Mouse (Mus musculus): ENCODE measurements around the gene Onecut1.
A peak's percentile ranks its signal among the peaks of the same experiment; 100 is the strongest.

Onecut1 gene

GRCm38 (mm10) chr9:74860461-74860860, 1.3 kb upstream of the Onecut1 start:
- DNase-seq (ENCODE audit: low spot score) = no peak

- no peak for DNase-seq (ENCODE audit: low spot score)
Measured at GRCm38 (mm10) chr9:74862096-74862780, 517 bp downstream of the Onecut1 start.

- DNase-seq (ENCODE audit: low spot score) = no peak
Measured at GRCm38 (mm10) chr9:74862783-74863654, 1.3 kb downstream of the Onecut1 start.

DNA sequence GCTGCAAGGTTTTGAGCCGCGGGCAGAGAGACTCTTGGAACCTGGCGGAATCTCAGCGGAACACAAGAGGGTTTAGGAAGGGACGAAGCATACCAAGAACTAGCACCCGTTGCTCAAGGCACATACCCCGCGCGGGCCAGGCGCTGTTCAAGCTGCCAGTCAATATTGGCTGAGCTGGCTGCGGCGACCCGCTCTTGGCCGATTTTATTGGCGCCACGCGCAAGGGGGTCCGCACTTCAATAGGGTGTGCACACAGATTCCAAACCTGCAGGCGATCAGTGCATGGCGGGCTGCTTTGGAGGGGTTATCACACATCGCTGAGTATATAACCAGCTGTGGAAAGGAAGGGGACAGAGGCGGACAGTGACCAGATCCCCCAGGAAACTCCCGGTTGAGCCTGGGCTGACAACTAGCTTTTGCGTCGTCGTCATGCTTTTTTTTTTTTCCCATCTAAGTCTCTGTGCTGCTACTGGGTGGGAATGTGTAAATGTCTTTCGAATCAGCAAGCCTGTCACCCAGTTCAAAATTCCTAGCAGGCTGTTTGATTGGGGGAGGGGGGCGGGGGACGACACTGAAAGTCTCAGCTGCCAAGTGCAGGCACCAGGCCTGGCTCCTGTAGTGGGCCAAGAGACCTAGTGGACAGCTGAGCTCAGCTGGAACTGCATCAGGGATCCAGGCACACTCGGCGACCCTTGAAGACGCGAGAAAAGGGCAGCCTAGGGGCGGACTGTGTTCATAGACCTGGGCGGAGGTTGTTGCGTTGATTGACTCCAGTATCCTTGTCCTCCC, 2.1 kb downstream of the Onecut1 start:
- DNase-seq (ENCODE audit: low spot score) = no peak

GRCm38 (mm10) chr9:74864471-74864870, 2.8 kb downstream of the Onecut1 start:
- DNase-seq (ENCODE audit: low spot score) = no peak

DNA sequence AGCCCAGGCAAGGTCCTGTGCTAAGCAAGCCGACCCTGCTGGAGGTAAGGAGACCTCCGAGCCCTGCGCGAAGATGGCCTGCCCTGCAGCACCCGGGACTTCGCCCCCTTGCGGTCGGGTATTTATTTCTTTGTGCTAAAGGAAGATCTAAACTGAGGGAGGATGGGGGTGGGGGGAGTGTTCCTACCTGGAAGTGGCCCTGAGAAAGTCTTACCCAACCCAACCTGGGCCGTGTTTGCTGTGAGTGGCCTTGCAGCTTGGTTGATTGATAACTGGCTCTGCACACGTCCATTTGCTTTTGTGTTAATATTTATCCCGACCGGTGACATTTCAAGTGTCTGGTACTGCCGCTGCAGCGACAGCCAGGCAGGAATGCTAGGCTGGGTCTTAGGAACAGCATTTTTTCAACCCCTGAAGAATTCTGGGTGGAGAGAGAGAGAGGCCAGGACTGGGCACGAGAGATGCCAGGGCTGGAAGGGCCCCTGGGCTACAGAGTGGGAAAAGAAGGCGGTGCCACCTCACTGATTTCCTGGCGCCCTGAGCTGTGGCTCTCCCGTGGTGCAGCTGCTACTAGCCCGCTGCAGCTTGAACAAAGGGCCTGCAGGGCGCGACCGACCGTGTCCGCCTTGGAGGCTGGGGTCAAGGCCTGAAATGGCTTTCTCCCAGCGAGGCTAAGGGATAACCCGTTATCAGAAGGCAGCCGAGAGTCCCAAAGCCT, 5.0 kb downstream of the Onecut1 start:
- DNase-seq (ENCODE audit: low spot score) = no peak

- DNase-seq (ENCODE audit: low spot score) = no peak
Measured at GRCm38 (mm10) chr9:74867641-74868205, 6.0 kb downstream of the Onecut1 start.

- DNase-seq (ENCODE audit: low spot score) = no peak
Measured at GRCm38 (mm10) chr9:74868336-74868950, 6.7 kb downstream of the Onecut1 start.

GRCm38 (mm10) chr9:74870960-74871688, 9.4 kb downstream of the Onecut1 start:
- no peak for DNase-seq (ENCODE audit: low spot score)

DNA sequence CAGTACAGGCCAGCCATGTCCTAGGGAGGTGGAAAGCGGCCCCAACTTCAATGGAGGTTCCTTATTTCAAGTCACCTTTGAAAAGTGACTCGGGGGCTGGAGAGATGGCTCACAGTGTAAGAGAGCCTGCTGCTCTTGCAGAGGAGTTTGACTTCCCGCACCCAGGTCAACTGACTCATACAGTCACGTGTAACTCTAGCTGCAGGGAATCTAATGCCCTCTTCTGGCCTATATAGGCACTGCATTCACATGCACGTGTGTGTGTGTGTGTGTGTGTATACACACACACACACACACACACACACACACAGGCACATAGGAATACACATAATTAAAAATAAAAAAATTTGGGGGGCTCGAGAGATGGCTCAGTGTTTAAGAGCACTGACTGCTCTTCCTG, 14.6 kb downstream of the Onecut1 start:
- no peak for DNase-seq (ENCODE audit: low spot score)

DNA sequence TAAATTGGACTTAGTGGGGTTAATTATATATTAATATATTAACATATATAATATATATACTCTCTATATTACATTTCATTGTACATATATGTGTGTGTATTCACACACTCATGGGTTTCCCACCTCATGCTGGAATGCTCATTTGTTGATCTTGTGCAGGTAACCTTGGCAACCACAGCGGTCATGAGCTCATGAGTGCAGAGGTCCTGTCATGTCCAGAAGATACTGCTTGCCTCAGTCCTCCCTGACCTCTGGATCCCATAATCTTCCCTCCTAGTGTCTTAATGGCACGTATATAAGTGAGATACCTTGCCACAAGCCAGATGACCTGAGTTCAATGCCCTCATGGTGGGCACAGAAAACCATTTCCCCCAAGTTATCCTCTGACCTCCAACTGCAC, 16.0 kb downstream of the Onecut1 start:
- no peak for DNase-seq (ENCODE audit: low spot score)

GRCm38 (mm10) chr9:74887866-74888265, 26.1 kb downstream of the Onecut1 start:
- no peak for DNase-seq (ENCODE audit: low spot score)

DNA sequence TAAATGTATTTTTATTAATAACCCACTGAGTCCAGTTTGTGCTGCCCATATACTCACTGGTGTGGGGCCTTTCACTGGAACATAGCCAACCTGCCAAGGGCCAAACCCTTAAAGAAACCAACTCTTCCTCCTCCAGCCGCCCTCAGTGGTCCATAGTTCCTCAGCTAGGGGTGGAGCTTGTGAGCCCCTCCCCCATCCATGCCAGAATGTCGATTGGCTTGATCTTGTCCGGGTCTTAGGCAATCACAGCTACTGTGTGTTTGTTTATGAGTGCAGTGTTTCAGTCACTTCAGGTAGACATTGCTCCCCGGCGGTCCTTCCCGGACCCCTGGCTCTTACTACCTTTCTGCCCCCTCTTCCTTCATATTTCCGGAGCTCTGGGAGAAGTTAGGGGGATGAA, 35.0 kb downstream of the Onecut1 start:
- no peak for DNase-seq (ENCODE audit: low spot score)

GRCm38 (mm10) chr9:74897375-74897982, 35.8 kb downstream of the Onecut1 start:
- DNase-seq (ENCODE audit: low spot score) = no peak

GRCm38 (mm10) chr9:74900141-74900540, 38.4 kb downstream of the Onecut1 start:
- DNase-seq (ENCODE audit: low spot score) = no peak

GRCm38 (mm10) chr9:74904866-74905508, 43.3 kb downstream of the Onecut1 start:
- no peak for DNase-seq (ENCODE audit: low spot score)

- peak; percentile 29 for DNase-seq (ENCODE audit: low spot score)
Measured at GRCm38 (mm10) chr9:74906951-74907350, 45.2 kb downstream of the Onecut1 start.

- DNase-seq (ENCODE audit: low spot score) = peak; percentile 65
Measured at GRCm38 (mm10) chr9:74909245-74909644, 47.5 kb downstream of the Onecut1 start.

- no peak for DNase-seq (ENCODE audit: low spot score)
Measured at GRCm38 (mm10) chr9:74910226-74910759, 48.6 kb downstream of the Onecut1 start.
